Comparison of ENCODE assay signal across 11 mouse cellular contexts in genomic region chr5:134121138-134121892, GRCm38 (mm10). TPM values are rescaled to one million over a fixed set of nuclear protein-coding genes. Genes with fewer than 3 reads are reported as not detected.
DNase-seq lines count a peak whose midpoint lies in the region; ATAC-seq lines count a peak whose summit lies in the region.
"Had no signal": no experiment of that assay in that cellular context is flagged by ENCODE, and none has a peak within 500 bp of the region (broad histone marks: within the 10 kb centered on the region; RNA-seq: fewer than 3 reads in every experiment).

No protein-coding gene starts in this region.

- H3K4me3 ChIP-seq in hindbrain, embryonic 11.5 days (ENCODE audit: low read depth, low read length), result no peak overlapping the region
- H3K4me3 ChIP-seq in hindbrain, embryonic 13.5 days, result no peak overlapping the region
- no peak overlapping the region for H3K4me3 ChIP-seq in heart, embryonic 15.5 days
- no peak overlapping the region for H3K4me3 ChIP-seq in forebrain, embryonic 11.5 days (ENCODE audit: low read depth, low read length)
- H3K4me3 ChIP-seq: neural tube, embryonic 12.5 days had no signal

- H3K27ac ChIP-seq in hindbrain, embryonic 11.5 days (ENCODE audit: low read depth, low read length), result no peak overlapping the region
- H3K27ac ChIP-seq in hindbrain, embryonic 13.5 days, result no peak overlapping the region
- H3K27ac ChIP-seq in heart, embryonic 15.5 days, result peak overlapping the region; percentile 73
- H3K27ac ChIP-seq in forebrain, embryonic 11.5 days (ENCODE audit: low read depth, low read length), result no peak overlapping the region
- H3K27ac ChIP-seq: neural tube, embryonic 12.5 days had no signal

- H3K27me3 ChIP-seq in hindbrain, embryonic 11.5 days (ENCODE audit: control insufficient read depth, insufficient read depth, low read length), result no peaks in the 10 kb centered on the region
- H3K27me3 ChIP-seq in hindbrain, embryonic 13.5 days, result no peaks in the 10 kb centered on the region
- H3K27me3 ChIP-seq in heart, embryonic 15.5 days, result no peaks in the 10 kb centered on the region
- no peaks in the 10 kb centered on the region for H3K27me3 ChIP-seq in forebrain, embryonic 11.5 days (ENCODE audit: control insufficient read depth, insufficient read depth, low read length)
- H3K27me3 ChIP-seq: neural tube, embryonic 12.5 days had no signal

- H3K36me3 ChIP-seq in hindbrain, embryonic 11.5 days (ENCODE audit: control insufficient read depth, insufficient read depth, low read length), result 0 out of 2 replicates have a peak, but pooled peaks cover 2% of the 10 kb centered on the region
- peaks cover 45% of the 10 kb centered on the region for H3K36me3 ChIP-seq in hindbrain, embryonic 13.5 days
- no peaks in the 10 kb centered on the region; the same call in 1 of the 2 replicates for H3K36me3 ChIP-seq in heart, embryonic 15.5 days
- H3K36me3 ChIP-seq in forebrain, embryonic 11.5 days (ENCODE audit: control insufficient read depth, insufficient read depth, low read length), result no peaks in the 10 kb centered on the region

- H3K4me2 ChIP-seq in hindbrain, embryonic 11.5 days (replicated peaks; ENCODE audit: low read depth, low read length), result no peak overlapping the region
- no peak overlapping the region for H3K4me2 ChIP-seq in hindbrain, embryonic 13.5 days
- H3K4me2 ChIP-seq in heart, embryonic 15.5 days, result no peak overlapping the region
- no peak overlapping the region for H3K4me2 ChIP-seq in forebrain, embryonic 11.5 days (ENCODE audit: low read depth, low read length, severe bottlenecking)
- H3K4me2 ChIP-seq: neural tube, embryonic 12.5 days had no signal

- no peak overlapping the region for H3K9ac ChIP-seq in hindbrain, embryonic 11.5 days (ENCODE audit: low read depth, low read length)
- H3K9ac ChIP-seq in hindbrain, embryonic 13.5 days, result no peak overlapping the region
- no peak overlapping the region for H3K9ac ChIP-seq in heart, embryonic 15.5 days
- no peak overlapping the region for H3K9ac ChIP-seq in forebrain, embryonic 11.5 days (ENCODE audit: low read length)
- H3K9ac ChIP-seq: neural tube, embryonic 12.5 days had no signal

- 0 out of 2 replicates have a peak, but pooled peaks cover 2% of the 10 kb centered on the region for H3K4me1 ChIP-seq in hindbrain, embryonic 11.5 days (replicated peaks; ENCODE audit: control insufficient read depth, insufficient read depth, low read length)
- H3K4me1 ChIP-seq in hindbrain, embryonic 13.5 days (replicated peaks), result peaks cover 11% of the 10 kb centered on the region
- peaks cover 46% of the 10 kb centered on the region for H3K4me1 ChIP-seq in heart, embryonic 15.5 days (replicated peaks)
- no peaks in the 10 kb centered on the region for H3K4me1 ChIP-seq in forebrain, embryonic 11.5 days (replicated peaks; ENCODE audit: control insufficient read depth, insufficient read depth, low read length)

- peak; percentile 36 for DNase-seq in hindbrain, embryonic 11.5 days (ENCODE audit: low spot score)
- peak; percentile 61 for DNase-seq in adrenal gland, postnatal 10 days
- no peak for DNase-seq in forebrain, embryonic 11.5 days (ENCODE audit: low spot score)
- DNase-seq in kidney, adult 11 months, result no peak
- DNase-seq: liver had no signal

- 66% methylated on average over 9 of the region's 9 CpGs for WGBS in hindbrain, embryonic 11.5 days
- 57% methylated on average over 9 of the region's 9 CpGs for WGBS in hindbrain, embryonic 13.5 days
- 38% methylated on average over 9 of the region's 9 CpGs for WGBS in heart, embryonic 15.5 days
- WGBS in forebrain, embryonic 11.5 days, result 77% methylated on average over 8 of the region's 9 CpGs

- no peak for ATAC-seq in hindbrain, embryonic 11.5 days (ENCODE audit: low FRiP score)
- ATAC-seq in hindbrain, embryonic 13.5 days (ENCODE audit: low FRiP score), result no peak
- peak; percentile 67 for ATAC-seq in heart, embryonic 15.5 days (replicated peaks; ENCODE audit: insufficient number of reproducible peaks, insufficient read depth, low FRiP score, low read depth)
- ATAC-seq in megakaryocyte progenitor cell, adult 5-6 weeks (replicated peaks; ENCODE audit: poor library complexity), result peak; percentile 70
- no peak for ATAC-seq in forebrain, embryonic 11.5 days (replicated peaks; ENCODE audit: low FRiP score)
- no peak for ATAC-seq in megakaryocyte, adult 5-6 weeks (ENCODE audit: poor library complexity, severe bottlenecking)
- ATAC-seq: inflammation-experienced regulatory T-cells, adult 6 months had no signal

- no peaks in the 10 kb centered on the region for H3K9me3 ChIP-seq in hindbrain, embryonic 11.5 days (ENCODE audit: control insufficient read depth, low read length)
- H3K9me3 ChIP-seq in hindbrain, embryonic 13.5 days, result no peaks in the 10 kb centered on the region
- no peaks in the 10 kb centered on the region for H3K9me3 ChIP-seq in heart, embryonic 15.5 days (replicated peaks)
- no peaks in the 10 kb centered on the region for H3K9me3 ChIP-seq in forebrain, embryonic 11.5 days (ENCODE audit: control insufficient read depth, low read length)
- H3K9me3 ChIP-seq: neural tube, embryonic 12.5 days had no signal

RNA-seq across cellular contexts. Expression of gene Castor2, which starts 21.8 kb away (rescaled TPM):
- 12.3 and 13.2 TPM in 2 replicates for polyA plus RNA-seq in hindbrain, embryonic 11.5 days (2014; fragmentation: Nextera tagmentation; extraction: Ambion mirVana)
- polyA plus RNA-seq in hindbrain, embryonic 13.5 days (2015; fragmentation: Nextera tagmentation; extraction: Ambion mirVana), result 23.8 and 29.3 TPM in 2 replicates
- total RNA-seq in adrenal gland, postnatal 10 days (2021), result 10 to 100 TPM; 14.0 to 19.7 TPM
- 5.0 and 6.2 TPM in 2 replicates for polyA plus RNA-seq in heart, embryonic 15.5 days (2015; fragmentation: Nextera tagmentation; extraction: Ambion mirVana)
- total RNA-seq in megakaryocyte progenitor cell, adult 5-6 weeks (2015), result 2.7 and 2.8 TPM in 2 replicates
- total RNA-seq in megakaryocyte progenitor cell, adult 5-6 weeks (2017), result 0.54 and 0.57 TPM in 2 replicates
- polyA plus RNA-seq in forebrain, embryonic 11.5 days (2014; fragmentation: Nextera tagmentation; extraction: Ambion mirVana), result 11.8 and 13.9 TPM in 2 replicates
- 5.7 and 7.2 TPM in 2 replicates for total RNA-seq in megakaryocyte, adult 5-6 weeks (2015)
- total RNA-seq in megakaryocyte, adult 5-6 weeks (2017), result 2.1 TPM in 2 replicates

RNA-seq across cellular contexts. Expression of gene Rcc1l, which starts 55.3 kb away (rescaled TPM):
- polyA plus RNA-seq in hindbrain, embryonic 11.5 days (2014; fragmentation: Nextera tagmentation; extraction: Ambion mirVana), result 21.8 and 22.8 TPM in 2 replicates
- 19.9 and 20.4 TPM in 2 replicates for polyA plus RNA-seq in hindbrain, embryonic 13.5 days (2015; fragmentation: Nextera tagmentation; extraction: Ambion mirVana)
- total RNA-seq in adrenal gland, postnatal 10 days (2021), result 10 to 100 TPM; 26.6 to 29.4 TPM
- 20.1 and 24.2 TPM in 2 replicates for polyA plus RNA-seq in heart, embryonic 15.5 days (2015; fragmentation: Nextera tagmentation; extraction: Ambion mirVana)
- total RNA-seq in megakaryocyte progenitor cell, adult 5-6 weeks (2015), result 10.6 and 11.1 TPM in 2 replicates
- total RNA-seq in megakaryocyte progenitor cell, adult 5-6 weeks (2017), result 8.8 and 10.2 TPM in 2 replicates
- polyA plus RNA-seq in forebrain, embryonic 11.5 days (2014; fragmentation: Nextera tagmentation; extraction: Ambion mirVana), result 29.1 and 34.7 TPM in 2 replicates
- 2.9 and 3.4 TPM in 2 replicates for total RNA-seq in megakaryocyte, adult 5-6 weeks (2015)
- total RNA-seq in megakaryocyte, adult 5-6 weeks (2017), result 1.8 and 2.1 TPM in 2 replicates

Comparison
In these comparisons a context has a peak if more than half of its experiments do, and no peak if none do; other contexts are left out.
1. ATAC-seq: peak in heart, embryonic 15.5 days (single experiment) and megakaryocyte progenitor cell, adult 5-6 weeks (single experiment); none in hindbrain, embryonic 11.5 days (single experiment), hindbrain, embryonic 13.5 days (single experiment), forebrain, embryonic 11.5 days (single experiment) and megakaryocyte, adult 5-6 weeks (single experiment).
2. DNase-seq: peak in hindbrain, embryonic 11.5 days (single experiment) and adrenal gland, postnatal 10 days (single experiment); none in forebrain, embryonic 11.5 days (single experiment) and kidney, adult 11 months (single experiment).